Mouse (Mus musculus): ENCODE measurements around the gene Sema4d. TPM values are rescaled to one million over a fixed set of nuclear protein-coding genes. Genes with fewer than 3 reads are reported as not detected.
"Not testable (repeated sequence)": the region's sequence is repeated elsewhere in the genome, so short reads cannot be mapped to it uniquely, and the experiment has no call there.

Gene Sema4d
- polyA plus RNA-seq, 1 experiment from 2014 or later: 6.7 TPM

- ATAC-seq (ENCODE audit: low FRiP score, low TSS enrichment): no peak
- Histone ChIP-seq H3K27ac (replicated peaks) (no peak overlapping the region), H3K4me3 (ENCODE audit: low read depth, low read length) (no peak overlapping the region), H3K9me3 (ENCODE audit: control insufficient read depth, low read length) (no peaks in the 10 kb centered on the region), H3K9ac (ENCODE audit: low read length) (no peak overlapping the region), H3K27me3 (ENCODE audit: control insufficient read depth, insufficient read depth, low read length) (no peaks in the 10 kb centered on the region), H3K4me2 (replicated peaks; ENCODE audit: low read depth) (no peak overlapping the region), H3K4me1 (replicated peaks; ENCODE audit: control insufficient read depth, insufficient read depth) (no peaks in the 10 kb centered on the region), H3K36me3 (ENCODE audit: control insufficient read depth, insufficient read depth, low read length) (peaks cover 47% of the 10 kb centered on the region)
- DNase-seq (ENCODE audit: low spot score): no peak
- TF ChIP-seq EP300 (optimal IDR thresholded peaks at IDR 0.05) (no peak), CTCF (IDR thresholded peaks at IDR 0.05; ENCODE audit: low read depth) (no peak)
- 96% methylated on average over 6 of the region's 6 CpGs for WGBS
These were observed 114.9 kb downstream of the Sema4d start for GRCm38 (mm10) chr13:51678687-51679086.

GRCm38 (mm10) chr13:51677630-51678185 lies 115.8 kb downstream of the Sema4d start:
- TF ChIP-seq EP300 (optimal IDR thresholded peaks at IDR 0.05) (no peak), CTCF (IDR thresholded peaks at IDR 0.05; ENCODE audit: low read depth) (no peak)
- DNase-seq (ENCODE audit: low spot score) (no peak), ATAC-seq (ENCODE audit: low FRiP score, low TSS enrichment) (no peak)
- Histone ChIP-seq H3K36me3 (ENCODE audit: control insufficient read depth, insufficient read depth, low read length) (peaks cover 52% of the 10 kb centered on the region), H3K9ac (ENCODE audit: low read length) (no peak overlapping the region), H3K27ac (replicated peaks) (no peak overlapping the region), H3K27me3 (ENCODE audit: control insufficient read depth, insufficient read depth, low read length) (no peaks in the 10 kb centered on the region), H3K4me1 (replicated peaks; ENCODE audit: control insufficient read depth, insufficient read depth) (no peaks in the 10 kb centered on the region), H3K4me2 (replicated peaks; ENCODE audit: low read depth) (no peak overlapping the region), H3K9me3 (ENCODE audit: control insufficient read depth, low read length) (no peaks in the 10 kb centered on the region), H3K4me3 (ENCODE audit: low read depth, low read length) (no peak overlapping the region)
- WGBS: 88% methylated on average over 7 of the region's 7 CpGs

- WGBS: 93% methylated on average over 12 of the region's 12 CpGs
- H3K36me3 ChIP-seq (ENCODE audit: control insufficient read depth, insufficient read depth, low read length): peaks cover 50% of the 10 kb centered on the region
These were observed 116.5 kb downstream of the Sema4d start for GRCm38 (mm10) chr13:51677041-51677440.

GRCm38 (mm10) chr13:51676641-51677040 lies 116.9 kb downstream of the Sema4d start:
- H3K36me3 ChIP-seq (ENCODE audit: control insufficient read depth, insufficient read depth, low read length): peaks cover 48% of the 10 kb centered on the region
- H3K4me2 ChIP-seq (replicated peaks; ENCODE audit: low read depth): no peak overlapping the region
- TF ChIP-seq CTCF (IDR thresholded peaks at IDR 0.05; ENCODE audit: low read depth) (no peak), EP300 (optimal IDR thresholded peaks at IDR 0.05) (no peak)
- DNase-seq (ENCODE audit: low spot score) (no peak), ATAC-seq (ENCODE audit: low FRiP score, low TSS enrichment) (no peak)
- no peak overlapping the region for H3K9ac ChIP-seq (ENCODE audit: low read length)
- 46% methylated on average over 4 of the region's 4 CpGs for WGBS
- H3K27ac ChIP-seq (replicated peaks): no peak overlapping the region
- H3K4me1 ChIP-seq (replicated peaks; ENCODE audit: control insufficient read depth, insufficient read depth): no peaks in the 10 kb centered on the region
- no peaks in the 10 kb centered on the region for H3K27me3 ChIP-seq (ENCODE audit: control insufficient read depth, insufficient read depth, low read length)
- H3K4me3 ChIP-seq (ENCODE audit: low read depth, low read length): no peak overlapping the region
- H3K9me3 ChIP-seq (ENCODE audit: control insufficient read depth, low read length): no peaks in the 10 kb centered on the region

More at GRCm38 (mm10) chr13:51677041-51677440, 116.5 kb downstream of the Sema4d start:
- DNase-seq (ENCODE audit: low spot score): no peak
- no peaks in the 10 kb centered on the region for H3K27me3 ChIP-seq (ENCODE audit: control insufficient read depth, insufficient read depth, low read length)
- TF ChIP-seq CTCF (IDR thresholded peaks at IDR 0.05; ENCODE audit: low read depth): no peak
- TF ChIP-seq EP300 (optimal IDR thresholded peaks at IDR 0.05): no peak
- no peak overlapping the region for H3K27ac ChIP-seq (replicated peaks)
- H3K4me3 ChIP-seq (ENCODE audit: low read depth, low read length): no peak overlapping the region
- no peaks in the 10 kb centered on the region for H3K4me1 ChIP-seq (replicated peaks; ENCODE audit: control insufficient read depth, insufficient read depth)
- ATAC-seq (ENCODE audit: low FRiP score, low TSS enrichment): no peak
- no peak overlapping the region for H3K9ac ChIP-seq (ENCODE audit: low read length)
- H3K4me2 ChIP-seq (replicated peaks; ENCODE audit: low read depth): no peak overlapping the region
- no peaks in the 10 kb centered on the region for H3K9me3 ChIP-seq (ENCODE audit: control insufficient read depth, low read length)

- ATAC-seq (ENCODE audit: low FRiP score, low TSS enrichment); H3K9ac ChIP-seq (ENCODE audit: low read length); DNase-seq (ENCODE audit: low spot score); H3K9me3 ChIP-seq (ENCODE audit: control insufficient read depth, low read length); H3K27ac ChIP-seq (replicated peaks); H3K4me3 ChIP-seq (ENCODE audit: low read depth, low read length); H3K4me2 ChIP-seq (replicated peaks; ENCODE audit: low read depth); H3K4me1 ChIP-seq (replicated peaks; ENCODE audit: control insufficient read depth, insufficient read depth); H3K27me3 ChIP-seq (ENCODE audit: control insufficient read depth, insufficient read depth, low read length): not testable (repeated sequence)
- 90% methylated on average over 12 of the region's 12 CpGs for WGBS
- H3K36me3 ChIP-seq (ENCODE audit: control insufficient read depth, insufficient read depth, low read length): peaks cover 20% of the 10 kb centered on the region
These were observed 125.4 kb downstream of the Sema4d start for GRCm38 (mm10) chr13:51668195-51668594.

GRCm38 (mm10) chr13:51663561-51663960 lies 130.0 kb downstream of the Sema4d start:
- H3K36me3 ChIP-seq (ENCODE audit: control insufficient read depth, insufficient read depth, low read length): peaks cover 22% of the 10 kb centered on the region
- H3K4me2 ChIP-seq (replicated peaks; ENCODE audit: low read depth): no peak overlapping the region
- H3K4me3 ChIP-seq (ENCODE audit: low read depth, low read length): no peak overlapping the region
- H3K9me3 ChIP-seq (ENCODE audit: control insufficient read depth, low read length): no peaks in the 10 kb centered on the region
- no peak for ATAC-seq (ENCODE audit: low FRiP score, low TSS enrichment)
- no peak for DNase-seq (ENCODE audit: low spot score)
- no peak for TF ChIP-seq CTCF (IDR thresholded peaks at IDR 0.05; ENCODE audit: low read depth)
- no peak for TF ChIP-seq EP300 (optimal IDR thresholded peaks at IDR 0.05)
- H3K27ac ChIP-seq (replicated peaks): no peak overlapping the region
- WGBS: 88% methylated on average over 2 of the region's 2 CpGs
- H3K9ac ChIP-seq (ENCODE audit: low read length): no peak overlapping the region
- no peaks in the 10 kb centered on the region for H3K4me1 ChIP-seq (replicated peaks; ENCODE audit: control insufficient read depth, insufficient read depth)
- no peaks in the 10 kb centered on the region for H3K27me3 ChIP-seq (ENCODE audit: control insufficient read depth, insufficient read depth, low read length)
